Mouse (Mus musculus): Measurements from ENCODE around the gene Tex21.
"Not testable (repeated sequence)": the region's sequence is repeated elsewhere in the genome, so short reads cannot be mapped to it uniquely, and the experiment has no call there.

The Tex21 gene

DNA sequence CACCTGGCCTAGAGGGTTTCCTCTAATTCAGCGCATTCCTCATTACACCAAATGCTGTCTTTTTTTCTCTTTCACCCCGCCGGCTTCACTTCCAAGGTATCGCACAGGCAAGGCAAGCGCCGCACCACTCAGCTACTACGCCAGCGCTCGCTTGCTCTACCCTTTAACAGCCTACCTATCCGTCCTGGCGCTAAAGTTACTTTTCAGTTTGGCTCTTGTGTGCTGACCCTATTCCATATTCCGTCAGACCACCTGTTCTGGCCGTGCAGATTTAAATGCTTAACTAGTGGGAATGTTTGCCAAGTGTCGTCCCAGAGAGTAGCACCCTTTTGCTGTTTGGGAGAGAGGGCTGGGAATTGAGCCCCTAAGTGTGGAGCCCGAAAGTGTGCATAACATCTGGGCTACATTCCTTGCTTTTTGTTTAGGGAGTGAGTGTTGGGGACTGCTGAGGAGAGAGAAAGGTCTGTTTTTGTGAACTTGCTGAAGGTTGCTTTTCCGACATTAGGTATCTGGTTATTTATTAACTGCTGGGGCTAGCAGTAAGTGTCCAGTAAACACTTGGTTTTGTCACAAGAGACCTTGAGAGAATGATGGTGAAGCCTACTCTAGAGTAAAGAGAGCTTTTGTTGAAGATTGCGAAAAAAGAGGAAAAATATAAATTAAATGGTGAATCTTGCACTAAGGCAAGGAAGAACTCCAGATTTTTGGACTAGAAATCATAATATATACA lies 9.7 kb upstream of the Tex21 start:
- DNase-seq: peak in 1 of 2 experiments; percentile 20

- DNase-seq: peak in 1 of 2 experiments; percentile 36
Measured at GRCm38 (mm10) chr12:76255499-76255875, 8.9 kb upstream of the Tex21 start.

GRCm38 (mm10) chr12:76254725-76255498 lies 8.4 kb upstream of the Tex21 start, which contains the start of gene Mthfd1:
Mthfd1 (plus strand) TSS chr12:76255298.
- peak; percentile 94 to 97 for DNase-seq

- DNase-seq: no peak
Measured at GRCm38 (mm10) chr12:76253991-76254390, 7.4 kb upstream of the Tex21 start.

- DNase-seq: no peak
Measured at GRCm38 (mm10) chr12:76253591-76253990, 7.0 kb upstream of the Tex21 start.

DNA sequence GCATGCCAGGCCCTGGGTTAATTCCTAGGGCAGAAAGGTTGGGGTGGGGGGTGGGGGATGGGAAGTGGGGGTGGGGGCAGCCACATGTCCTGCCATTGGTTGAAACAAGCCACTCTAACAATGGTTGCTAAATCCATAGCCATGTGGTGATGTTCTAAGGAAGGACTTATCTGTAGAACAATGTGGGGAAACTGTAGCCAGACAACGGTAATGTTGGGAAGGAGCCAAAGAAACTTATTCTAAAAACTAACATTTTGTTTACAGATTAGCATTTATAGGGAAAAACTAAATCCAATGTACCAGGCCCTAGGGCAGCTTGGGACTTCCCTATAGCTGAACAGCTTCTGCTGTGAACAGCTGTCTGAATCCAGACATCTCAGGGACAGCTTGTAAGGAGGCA lies 6.5 kb upstream of the Tex21 start:
- no peak for DNase-seq

DNA sequence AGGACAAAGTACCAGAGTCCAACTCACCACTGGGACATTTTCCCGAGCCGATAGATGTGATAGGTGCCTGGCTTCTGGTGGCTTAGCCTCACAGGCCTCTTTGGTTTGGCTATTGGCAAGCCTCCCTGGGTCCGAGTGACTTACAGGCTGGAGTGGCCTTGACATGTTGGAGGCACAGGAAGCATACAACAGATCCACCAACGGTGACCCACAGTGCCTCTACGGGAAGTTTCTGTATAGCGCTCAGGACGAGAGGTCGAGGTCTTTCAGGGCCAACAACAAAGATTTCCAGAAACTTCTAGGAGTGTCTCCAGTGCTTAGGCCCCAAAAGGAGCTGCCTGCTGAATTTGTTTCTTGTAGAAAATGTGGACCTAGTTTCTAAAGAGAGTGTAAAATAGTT lies 1.6 kb downstream of the Tex21 start:
- DNase-seq: no peak

DNA sequence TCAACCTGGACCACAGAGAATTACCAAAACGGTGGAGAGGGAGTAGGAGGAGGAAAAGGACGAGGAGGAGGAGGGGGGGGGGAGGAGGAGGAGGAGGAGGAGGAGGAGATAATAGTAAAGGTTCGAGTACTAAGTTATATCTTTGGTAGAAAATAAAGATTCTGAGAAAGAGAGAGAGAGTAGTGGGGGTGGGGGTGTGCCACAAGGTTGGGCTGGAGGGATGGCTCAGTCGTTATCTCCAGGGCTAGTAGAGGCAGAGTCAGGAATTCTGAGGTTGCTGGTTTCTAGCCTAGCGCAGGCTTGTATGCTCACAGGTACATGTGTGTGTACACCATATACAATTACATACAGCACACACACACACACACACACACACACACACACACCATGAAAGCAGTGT lies 4.7 kb downstream of the Tex21 start:
- DNase-seq: no peak

DNA sequence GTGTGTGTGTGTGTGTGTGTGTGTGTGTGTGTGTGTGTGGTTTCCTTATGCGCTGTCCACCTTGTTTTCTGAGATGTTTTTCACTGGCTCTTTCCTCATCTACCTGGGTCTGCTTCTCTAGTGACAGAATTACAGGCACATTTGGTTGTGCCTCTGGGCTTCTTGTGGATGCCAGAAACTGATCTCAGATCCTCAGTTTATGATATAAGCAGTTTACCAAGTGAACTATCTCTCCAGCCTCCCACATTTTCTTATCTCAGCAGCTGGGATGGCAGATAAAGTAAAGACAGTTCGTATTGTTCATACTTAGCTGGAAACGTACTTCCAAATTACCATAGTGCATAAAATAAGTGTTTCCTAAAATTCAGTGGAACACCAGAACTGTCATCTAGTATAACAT lies 5.5 kb downstream of the Tex21 start:
- DNase-seq: no peak

GRCm38 (mm10) chr12:76240670-76241069 lies 5.9 kb downstream of the Tex21 start:
- DNase-seq: no peak

- no peak for DNase-seq
Measured at GRCm38 (mm10) chr12:76239839-76240571, 6.5 kb downstream of the Tex21 start.

GRCm38 (mm10) chr12:76239145-76239838 lies 7.3 kb downstream of the Tex21 start:
- no peak for DNase-seq

DNA sequence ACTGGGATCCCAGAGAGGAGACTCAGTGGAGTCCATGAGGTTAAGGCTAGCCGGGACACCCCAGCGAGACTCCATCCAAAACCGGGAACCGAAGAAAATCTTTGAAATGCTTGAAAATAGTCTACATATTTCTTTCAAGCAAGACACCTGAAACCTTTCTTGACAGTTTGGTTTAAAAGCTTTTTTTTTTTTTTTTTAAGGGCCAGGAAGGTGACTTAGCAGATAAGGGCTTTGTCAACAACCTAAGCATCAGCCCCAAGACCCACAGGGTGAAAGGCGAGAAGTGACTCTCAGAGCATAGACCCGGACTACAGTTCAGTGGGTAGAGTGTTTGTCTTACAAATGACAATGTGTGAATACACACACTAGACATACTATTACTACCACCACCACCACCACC lies 11.3 kb downstream of the Tex21 start:
- DNase-seq: no peak

DNA sequence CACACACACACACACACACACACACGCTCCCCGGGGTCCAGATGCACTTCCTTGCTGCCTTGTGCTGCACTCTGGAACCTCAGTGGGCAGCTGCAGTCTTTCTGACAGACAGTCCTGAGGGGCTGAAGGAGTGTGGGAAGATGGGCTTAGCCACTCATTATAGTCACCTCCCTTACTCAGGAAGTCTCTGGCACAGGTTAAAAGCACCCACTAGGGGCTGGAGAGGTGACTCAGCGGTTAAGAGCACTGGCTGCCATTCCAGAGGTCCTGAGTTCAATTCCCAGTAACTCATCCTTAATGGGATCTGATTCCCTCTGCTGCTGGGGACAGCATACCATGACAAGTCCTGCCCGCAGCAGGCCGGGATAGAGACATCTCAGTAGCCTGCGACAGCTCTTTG lies 15.9 kb downstream of the Tex21 start:
- DNase-seq: no peak

DNA sequence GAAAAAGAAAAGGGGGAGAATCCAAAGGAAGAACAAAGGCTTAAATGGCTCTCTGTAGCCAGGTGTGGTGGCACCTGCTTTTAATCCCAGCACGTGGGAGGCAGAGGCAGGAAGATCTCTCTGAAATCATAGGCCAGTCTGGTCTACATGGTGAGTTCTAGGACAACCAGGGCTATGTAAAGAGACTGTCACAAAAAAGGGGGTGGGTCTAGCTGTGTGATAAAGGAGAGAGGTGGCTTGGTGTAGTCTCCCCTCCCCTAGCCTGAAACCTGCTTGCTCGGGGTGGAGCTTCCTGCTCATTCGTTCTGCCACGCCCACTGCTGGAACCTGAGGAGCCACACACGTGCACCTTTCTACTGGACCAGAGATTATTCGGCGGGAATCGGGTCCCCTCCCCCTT lies 24.4 kb downstream of the Tex21 start:
- not testable (repeated sequence) for DNase-seq

GRCm38 (mm10) chr12:76216716-76217115 lies 29.8 kb downstream of the Tex21 start:
- no peak for DNase-seq

DNA sequence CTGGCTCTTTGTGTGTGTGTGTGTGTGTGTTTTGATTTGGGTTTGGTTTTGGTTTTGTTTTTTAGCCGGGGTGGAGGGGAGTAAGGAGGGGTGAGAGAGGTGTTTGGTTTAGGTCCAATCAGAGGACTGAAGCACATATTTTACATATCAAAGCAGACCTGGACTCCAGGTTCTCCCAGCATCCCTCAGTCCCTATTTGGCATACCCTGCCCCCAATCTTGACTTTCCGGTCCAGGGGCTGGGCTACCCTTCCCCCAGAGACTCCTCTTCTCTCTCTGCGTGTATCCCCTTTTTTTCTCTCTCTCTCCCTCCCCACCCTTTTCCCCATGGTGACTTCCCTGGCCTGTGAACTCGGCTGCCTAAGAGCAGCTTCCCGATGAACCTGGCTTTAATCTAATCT lies 31.4 kb downstream of the Tex21 start:
- no peak for DNase-seq

GRCm38 (mm10) chr12:76209429-76209974 lies 37.0 kb downstream of the Tex21 start:
- no peak for DNase-seq

GRCm38 (mm10) chr12:76200326-76200725 lies 46.2 kb downstream of the Tex21 start:
- DNase-seq: no peak

- no peak for DNase-seq
Measured at GRCm38 (mm10) chr12:76197071-76197470, 49.5 kb downstream of the Tex21 start.

DNA sequence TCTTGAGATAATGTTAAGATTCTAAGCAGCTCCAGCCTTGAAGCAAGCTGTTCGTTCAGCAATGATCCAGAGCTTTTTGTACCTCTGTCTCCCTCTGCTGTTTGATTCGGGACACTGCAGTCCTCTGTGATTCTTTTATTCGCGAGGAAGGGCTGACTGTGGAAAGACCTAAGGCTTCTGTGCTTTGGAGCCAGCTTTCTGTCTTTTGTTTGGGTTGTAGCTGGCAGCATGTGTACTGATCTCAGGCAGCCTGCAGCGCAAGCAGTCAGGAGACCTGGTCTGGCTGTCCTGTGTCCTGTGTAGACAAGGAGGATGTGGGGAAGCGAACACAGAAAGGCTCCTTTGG lies 49.9 kb downstream of the Tex21 start:
- peak; percentile 79 to 83 for DNase-seq

- peak; percentile 83 for DNase-seq
Measured at GRCm38 (mm10) chr12:76195912-76196708, 50.4 kb downstream of the Tex21 start.
